Mouse (Mus musculus) lung, postnatal 0 days (tissue): ENCODE measurements around the gene Il1rl1.

Experiments used
- CTCF ChIP-seq: IDR thresholded peaks from 2 replicates; pipeline ENCODE4 v1.5.1; 2016; ENCODE audit warnings: antibody characterized with exemption, mild to moderate bottlenecking
- EP300 ChIP-seq: IDR thresholded peaks from 2 replicates; pipeline ENCODE4 v1.6.1; 2016; ENCODE audit warnings: antibody characterized with exemption, mild to moderate bottlenecking, control low read depth

DNA sequence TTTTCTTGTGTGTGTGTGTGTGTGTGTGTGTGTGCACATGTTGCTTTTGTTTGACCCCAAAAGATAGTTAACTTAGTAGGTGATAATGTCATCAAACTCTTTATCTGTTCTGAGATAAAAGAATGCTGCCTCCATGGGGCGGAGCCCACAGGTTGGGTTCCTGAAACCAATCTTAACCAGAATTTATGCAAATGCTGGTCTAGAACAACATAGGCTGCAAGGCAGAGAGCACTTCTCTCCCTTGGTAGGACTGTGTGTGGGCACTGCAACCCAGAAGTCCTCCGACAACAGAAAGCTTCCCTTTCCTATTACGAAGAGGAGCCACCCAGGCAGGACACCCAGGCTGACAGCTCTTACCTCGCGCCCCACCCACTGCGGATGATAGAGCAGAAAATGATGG lies 29.7 kb upstream of the Il1rl1 start:
- TF ChIP-seq CTCF (no peak), EP300 (no peak)
